Mouse (Mus musculus) olfactory bulb, adult 2 months (tissue): ENCODE measurements around the gene Best3.

Source experiments
- CTCF ChIP-seq: fragments of 200-500 bp; IDR thresholded peaks from 2 replicates; pipeline ENCODE4 v1.5.1; 2012; ENCODE audit warnings: low read depth, mild to moderate bottlenecking, low read length, moderate library complexity; ENCODE audit not compliant: insufficient read depth
- POLR2A ChIP-seq: fragments of 200-500 bp; IDR thresholded peaks from 2 replicates; pipeline ENCODE4 v1.6.1; 2012; ENCODE audit warnings: mild to moderate bottlenecking, low read depth, low read length, moderate library complexity; ENCODE audit not compliant: insufficient read depth

DNA sequence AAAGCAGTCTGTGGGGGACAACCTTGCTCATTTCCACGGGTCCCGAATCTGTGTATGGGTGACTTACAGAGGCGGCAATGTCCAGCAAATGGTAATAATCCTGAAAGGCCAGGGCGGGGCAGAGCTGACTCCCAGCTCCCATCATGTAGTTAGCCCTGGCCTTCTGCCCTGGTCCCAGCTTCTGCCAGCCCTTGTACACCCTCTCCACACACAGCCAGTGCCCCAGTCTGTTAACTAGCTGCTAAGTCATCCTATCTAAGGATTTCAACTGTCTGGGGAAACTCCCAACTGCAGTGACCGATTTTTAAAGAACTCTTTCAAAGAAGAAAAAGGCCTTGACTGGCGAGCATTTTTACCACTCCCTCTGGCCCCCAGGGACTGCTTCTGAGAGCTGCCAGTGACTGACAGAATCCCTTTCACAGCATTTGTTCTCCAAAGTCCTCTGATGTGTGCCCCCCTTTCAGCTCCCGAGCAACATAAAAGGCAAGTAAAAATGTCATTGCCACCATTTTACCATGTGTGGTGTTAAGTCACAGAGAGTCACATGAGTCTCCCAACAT lies 32.2 kb downstream of the Best3 start:
- TF ChIP-seq CTCF, result no peak
- TF ChIP-seq POLR2A, result no peak
